Mouse (Mus musculus) CH12.LX (cell line): Measurements from ENCODE around the gene Mon2.

Source experiments
- CTCF ChIP-seq, 2 experiments: IDR thresholded peaks in 1 of 2; conservative IDR thresholded peaks in 1 of 2; 2 replicates each; pipeline ENCODE4 v1.5.1; 2011 to 2012; ENCODE audit warnings: low read depth in 2 of 2, low read length in 2 of 2, improper control_type of control experiment in 1 of 2, inconsistent platforms in 1 of 2, mild to moderate bottlenecking in 1 of 2, moderate library complexity in 1 of 2
- E2F4 ChIP-seq: IDR thresholded peaks from 2 replicates; pipeline ENCODE4 v1.6.1; 2011; ENCODE audit warnings: low read depth, low read length, improper control_type of control experiment; ENCODE audit not compliant: insufficient replicate concordance
- EP300 ChIP-seq: IDR thresholded peaks from 2 replicates; pipeline ENCODE4 v1.6.1; 2011; ENCODE audit warnings: low read length, improper control_type of control experiment
- HCFC1 ChIP-seq: IDR thresholded peaks from 2 replicates; pipeline ENCODE4 v1.6.1; 2012; ENCODE audit warnings: low read depth, mild to moderate bottlenecking, inconsistent platforms, low read length, improper control_type of control experiment
- KAT2A ChIP-seq: IDR thresholded peaks from 2 replicates; pipeline ENCODE4 v1.6.1; 2012; ENCODE audit warnings: low read length, improper control_type of control experiment, inconsistent platforms; ENCODE audit not compliant: insufficient replicate concordance
- MAFK ChIP-seq: IDR thresholded peaks from 2 replicates; pipeline ENCODE4 v1.6.1; 2011; ENCODE audit warnings: low read length, improper control_type of control experiment; ENCODE audit not compliant: insufficient replicate concordance
- MAX ChIP-seq: IDR thresholded peaks from 2 replicates; pipeline ENCODE4 v1.6.1; 2011; ENCODE audit warnings: low read length, improper control_type of control experiment
- NELFE ChIP-seq: IDR thresholded peaks from 2 replicates; pipeline ENCODE4 v1.6.1; 2011; ENCODE audit warnings: low read depth, low read length, improper control_type of control experiment
- NRF1 ChIP-seq: IDR thresholded peaks from 2 replicates; pipeline ENCODE4 v1.6.1; 2014; ENCODE audit warnings: low read depth, mild to moderate bottlenecking, inconsistent platforms, low read length, improper control_type of control experiment, moderate library complexity
- POLR2A ChIP-seq: IDR thresholded peaks from 2 replicates; pipeline ENCODE4 v1.6.1; 2011; ENCODE audit warnings: low read depth, mild to moderate bottlenecking, improper control_type of control experiment, low read length
- TBP ChIP-seq: conservative IDR thresholded peaks from 2 replicates; pipeline ENCODE4 v1.6.1; 2011; ENCODE audit warnings: low read depth, low read length, improper control_type of control experiment
- USF1 ChIP-seq: IDR thresholded peaks from 2 replicates; pipeline ENCODE4 v1.6.1; 2014; ENCODE audit warnings: low read depth, mild to moderate bottlenecking, inconsistent platforms, low read length, improper control_type of control experiment
- ZKSCAN1 ChIP-seq: IDR thresholded peaks from 2 replicates; pipeline ENCODE4 v1.6.1; 2012; ENCODE audit warnings: low read depth, inconsistent platforms, low read length, improper control_type of control experiment, borderline replicate concordance
- ZNF384 ChIP-seq: IDR thresholded peaks from 2 replicates; pipeline ENCODE4 v1.6.1; 2012; ENCODE audit warnings: low read depth, low read length, improper control_type of control experiment, inconsistent platforms

DNA sequence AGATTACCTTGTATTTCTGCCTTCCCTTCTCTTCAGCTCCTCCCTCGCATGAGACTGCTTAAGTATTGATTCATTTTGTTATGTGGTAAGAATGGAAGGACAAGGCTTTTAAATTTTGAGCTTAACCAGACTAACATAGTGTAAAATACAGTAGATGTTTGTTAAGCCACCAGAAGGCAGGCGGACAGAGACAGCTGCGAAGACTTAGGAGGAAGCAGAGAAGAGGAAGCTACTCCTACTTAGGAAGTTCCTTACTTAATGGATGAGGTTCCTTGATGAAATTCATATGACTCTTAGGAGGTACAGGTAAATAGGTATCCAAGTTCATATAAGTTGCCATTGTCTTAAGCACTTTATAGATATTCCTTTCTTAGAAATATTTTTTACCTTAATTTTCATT is 16.3 kb upstream of the Mon2 start:
- TF ChIP-seq CTCF (conservative IDR thresholded peaks at IDR 0.05 in 1 of 2, IDR thresholded peaks at IDR 0.05 in 1 of 2; ENCODE audit: low read depth in 2 of 2, low read length in 2 of 2): no peak
- no peak for TF ChIP-seq POLR2A
- TF ChIP-seq EP300: no peak
- TF ChIP-seq ZNF384: no peak
- no peak for TF ChIP-seq MAX
- TF ChIP-seq E2F4: no peak
- TF ChIP-seq NELFE: no peak
- no peak for TF ChIP-seq TBP
- TF ChIP-seq USF1: no peak
- no peak for TF ChIP-seq MAFK
- TF ChIP-seq NRF1: no peak
- no peak for TF ChIP-seq HCFC1
- no peak for TF ChIP-seq ZKSCAN1
- no peak for TF ChIP-seq KAT2A
